Mouse (Mus musculus) forelimb bud, embryonic 11.5 days (tissue): ENCODE data around the gene Spag9.

Experiments used
- DNase-seq: peaks from one replicate; pipeline ENCODE4 v3.0.0-alpha.2; 2012; ENCODE audit warnings: low read depth, low spot score

Spag9 gene

DNA sequence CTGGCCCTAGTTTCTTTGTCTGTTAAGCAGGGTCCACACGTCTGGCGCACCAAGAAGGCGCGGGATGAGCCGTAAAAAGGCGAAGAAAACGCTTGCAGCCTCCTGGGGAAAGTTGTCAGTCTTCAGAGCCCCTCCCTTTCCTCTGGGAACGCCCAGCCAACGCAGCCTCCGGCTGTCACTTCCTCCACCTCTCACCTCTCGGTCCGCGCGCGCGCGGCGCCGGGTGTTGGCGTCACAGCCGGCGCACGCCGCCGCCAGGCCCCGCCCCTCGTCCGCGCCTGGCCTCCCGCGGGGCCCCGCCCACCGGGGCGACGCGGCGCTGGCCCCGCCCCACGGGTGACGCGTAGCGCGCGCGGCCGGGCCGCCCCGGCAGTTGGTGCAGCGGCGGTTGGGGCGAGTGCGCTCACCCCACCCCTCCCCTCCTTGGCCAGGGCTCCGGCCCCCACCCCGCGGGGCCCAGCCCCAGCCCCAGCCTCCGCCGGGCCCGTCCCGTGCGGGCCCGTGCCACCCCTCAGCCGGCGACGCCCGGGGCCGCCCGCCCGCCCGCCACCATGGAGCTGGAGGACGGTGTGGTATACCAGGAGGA lies at the start of gene Spag9:
TSS of gene Spag9 (plus strand) at position 372 of the 586 bp plus-strand sequence.
- DNase-seq, result peak; percentile 95

DNA sequence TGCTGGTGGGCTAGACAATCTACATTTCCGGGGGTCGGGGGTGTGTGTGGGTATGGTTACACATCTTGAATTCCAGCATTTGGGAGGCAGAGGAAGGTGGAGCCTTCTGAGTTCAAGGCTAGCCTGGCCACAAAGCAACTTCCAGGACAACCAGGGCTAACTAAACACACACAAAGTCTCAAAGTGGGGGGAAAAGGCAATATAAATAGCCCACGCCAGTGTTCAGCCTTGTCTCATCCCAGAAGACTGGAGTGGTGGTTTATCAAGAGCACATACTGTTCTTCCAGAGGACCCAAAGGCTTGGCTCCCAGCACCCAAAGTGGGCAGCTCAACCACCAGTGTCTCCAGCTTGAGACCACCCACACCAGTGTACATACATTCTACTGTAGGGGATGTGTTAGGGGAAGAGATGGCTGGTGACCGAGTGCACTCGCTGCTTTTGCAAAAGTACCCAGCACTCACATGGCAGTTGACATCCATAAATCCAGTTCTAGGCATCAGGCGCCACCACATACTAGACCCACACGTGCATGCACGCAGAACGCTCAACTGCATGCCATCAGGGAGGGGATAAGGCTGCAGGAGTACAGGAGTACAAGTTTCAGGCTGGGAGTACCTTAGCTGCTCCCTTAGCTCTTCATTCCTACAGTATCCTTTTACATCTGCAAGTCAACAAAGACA lies 46.9 kb upstream of the Spag9 start:
- DNase-seq, result no peak

DNA sequence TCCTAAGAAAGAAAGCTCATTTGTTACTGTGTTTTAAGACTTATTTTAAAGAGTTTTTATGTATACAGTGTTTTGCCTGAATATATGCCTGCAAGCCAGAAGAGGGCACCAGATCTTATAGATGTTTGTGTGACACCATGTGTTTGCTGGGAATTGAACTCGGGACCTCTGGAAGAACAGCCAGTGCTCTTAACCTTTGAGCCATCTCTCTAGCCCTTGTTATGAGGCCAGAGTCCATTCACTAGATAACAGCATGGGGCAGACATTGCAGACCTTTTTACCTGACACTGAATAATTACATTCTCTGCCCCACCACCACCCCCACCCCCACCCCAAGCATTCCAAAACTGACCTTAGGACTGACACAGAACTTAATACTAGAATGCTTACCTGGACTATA lies 45.8 kb upstream of the Spag9 start:
- DNase-seq, result no peak

DNA sequence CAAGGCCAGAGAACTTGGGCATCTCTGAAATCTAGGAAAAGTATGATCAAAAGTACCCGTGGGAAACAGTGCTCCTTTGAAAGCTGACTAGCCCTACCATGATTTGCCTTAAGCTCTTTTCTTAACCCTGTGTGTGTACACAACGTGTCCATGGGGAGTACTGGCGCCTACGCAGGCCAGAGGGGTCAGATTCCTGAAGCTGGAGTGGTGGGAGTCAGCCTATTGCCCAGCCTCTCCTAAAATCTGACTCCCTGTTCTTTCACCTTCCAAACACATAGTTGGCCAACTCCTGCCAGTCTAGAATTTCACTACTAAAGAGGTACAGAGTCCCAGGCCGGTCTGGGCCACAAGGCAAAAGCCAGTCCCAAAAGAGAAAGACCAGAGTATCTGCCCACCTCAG lies 43.5 kb upstream of the Spag9 start:
- DNase-seq, result no peak

DNA sequence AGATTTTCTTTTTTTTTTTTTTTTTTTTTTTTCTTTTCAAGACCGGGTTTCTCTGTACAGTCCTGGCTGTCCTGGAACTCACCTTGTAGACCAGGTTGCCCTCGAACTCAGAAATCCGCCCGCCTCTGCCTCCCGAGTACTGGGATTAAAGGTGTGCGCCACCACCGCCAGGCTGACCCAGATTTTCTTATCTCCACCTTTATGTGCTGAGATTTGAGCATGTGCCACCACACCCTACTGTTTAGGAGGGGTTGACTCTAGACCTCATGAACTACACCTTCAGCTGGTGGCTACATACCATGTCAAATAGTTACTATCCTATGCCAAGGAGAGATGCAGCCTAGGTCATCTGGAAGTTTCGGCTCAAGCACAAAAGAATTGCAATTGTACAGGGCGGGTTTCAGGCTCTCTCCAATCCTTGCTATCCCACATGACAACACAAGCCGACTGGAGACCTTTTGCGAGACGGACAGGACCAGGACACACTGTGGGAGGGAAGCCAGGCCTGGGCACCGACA lies 41.1 kb upstream of the Spag9 start:
- no peak for DNase-seq

DNA sequence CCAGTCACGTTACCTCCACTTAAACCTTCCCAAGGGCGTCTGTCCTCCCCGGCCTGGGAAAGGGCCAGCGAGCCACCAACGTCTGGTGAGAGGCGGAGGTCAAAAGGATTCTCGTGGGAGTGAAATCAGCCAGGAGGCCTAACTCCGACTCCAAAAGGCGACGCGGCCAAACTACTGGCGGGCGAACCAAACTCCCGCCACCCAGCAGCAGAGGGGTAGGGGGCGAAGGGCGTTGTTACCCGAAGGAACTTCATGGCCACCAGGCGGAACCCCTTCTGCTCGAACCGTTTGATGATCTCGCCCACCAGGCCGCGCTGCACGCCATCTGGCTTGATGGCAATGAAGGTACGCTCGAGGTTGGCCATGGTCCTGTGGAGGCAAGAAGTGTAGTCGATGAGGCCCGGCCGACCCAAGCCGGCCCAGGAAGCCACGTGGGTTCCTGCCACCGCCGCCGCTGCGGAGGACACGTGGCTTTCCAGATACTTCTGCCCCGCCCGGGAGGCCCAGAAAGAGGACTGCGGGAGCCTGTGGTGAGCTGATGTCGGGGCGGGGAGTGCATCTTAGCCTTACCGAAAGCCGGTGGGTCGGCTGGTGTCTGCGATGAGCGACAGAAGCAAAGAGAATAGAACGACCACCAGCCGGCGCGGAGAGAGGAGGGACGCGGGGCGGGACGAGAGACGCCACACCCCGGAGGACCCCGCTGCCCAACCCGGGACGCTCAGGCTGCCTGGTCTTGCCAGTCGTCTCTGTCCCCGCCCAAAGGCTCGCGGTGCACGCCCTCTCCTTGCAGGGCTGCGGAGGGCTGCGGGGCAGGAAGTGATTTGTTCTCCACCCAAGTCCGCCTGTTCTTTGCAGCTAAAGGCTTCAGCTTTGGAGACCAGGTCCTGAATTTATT lies 40.4 kb upstream of the Spag9 start:
- peak; percentile 88 for DNase-seq

DNA sequence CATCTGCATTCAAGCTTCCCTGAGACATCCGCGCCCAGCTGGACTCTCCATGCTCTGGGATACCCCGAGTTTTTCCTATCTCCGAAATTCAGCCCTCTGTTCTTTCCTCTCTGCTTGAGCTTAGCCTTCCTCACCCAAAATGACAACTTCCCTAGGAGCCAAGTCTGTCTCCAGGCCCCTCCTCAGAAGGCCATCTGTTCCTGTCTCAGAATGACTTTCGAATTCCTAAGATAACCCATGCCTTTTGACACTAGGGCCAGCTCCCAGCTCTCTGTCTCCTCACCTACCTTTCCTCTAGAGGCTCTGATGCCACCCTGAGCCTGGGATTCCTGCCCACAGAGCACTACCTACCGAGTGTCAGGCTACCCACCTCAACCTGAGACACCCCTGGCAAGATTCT lies 39.7 kb upstream of the Spag9 start, which contains the start of gene Nme2:
TSS of gene Nme2 (minus strand) at position 101 of the 400 bp plus-strand sequence.
- DNase-seq, result no peak

DNA sequence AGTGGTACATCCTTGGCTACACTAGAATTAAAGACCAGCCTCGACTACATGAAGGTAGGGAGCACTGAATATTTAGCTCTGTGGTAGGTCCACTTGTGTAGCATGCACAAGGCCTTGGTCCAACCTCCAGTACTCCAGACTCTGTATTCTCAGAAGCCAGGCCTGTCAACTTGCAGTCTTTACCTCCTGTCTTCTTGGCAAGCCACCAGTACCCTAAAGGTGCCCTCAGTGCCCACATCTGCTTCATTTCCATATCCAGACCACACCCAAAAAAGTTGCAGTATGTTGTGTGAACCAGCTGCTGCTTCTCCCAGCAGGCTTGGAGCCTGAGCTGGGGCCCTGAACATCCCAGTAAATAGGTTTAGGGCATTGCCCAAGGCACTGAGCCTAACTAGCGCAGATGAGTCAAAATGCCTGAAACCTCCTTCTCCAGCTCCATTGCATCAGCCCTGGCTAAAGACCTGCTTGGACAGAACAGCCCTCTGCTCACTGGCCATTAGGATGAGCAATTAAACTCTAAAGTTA lies 38.8 kb upstream of the Spag9 start:
- DNase-seq, result no peak

DNA sequence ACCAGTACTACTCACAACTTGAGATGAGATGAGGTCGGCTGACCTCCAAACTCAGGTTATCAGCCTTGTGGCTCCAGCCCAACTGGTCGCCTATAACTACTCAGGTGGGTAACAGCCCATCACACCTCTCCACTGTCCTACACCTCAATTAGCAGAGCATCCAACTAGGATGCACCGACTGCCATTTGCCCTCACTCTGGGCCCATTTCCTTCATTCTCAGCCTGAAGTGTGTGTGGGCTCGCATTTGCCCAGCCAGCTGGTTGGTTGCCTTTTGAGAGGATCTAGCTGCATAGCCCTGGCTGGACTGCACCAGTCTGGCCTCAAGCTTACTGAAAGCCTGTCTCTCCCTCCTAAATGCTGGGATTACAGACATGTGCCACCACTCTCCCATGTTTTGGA lies 38.1 kb upstream of the Spag9 start:
- no peak for DNase-seq

DNA sequence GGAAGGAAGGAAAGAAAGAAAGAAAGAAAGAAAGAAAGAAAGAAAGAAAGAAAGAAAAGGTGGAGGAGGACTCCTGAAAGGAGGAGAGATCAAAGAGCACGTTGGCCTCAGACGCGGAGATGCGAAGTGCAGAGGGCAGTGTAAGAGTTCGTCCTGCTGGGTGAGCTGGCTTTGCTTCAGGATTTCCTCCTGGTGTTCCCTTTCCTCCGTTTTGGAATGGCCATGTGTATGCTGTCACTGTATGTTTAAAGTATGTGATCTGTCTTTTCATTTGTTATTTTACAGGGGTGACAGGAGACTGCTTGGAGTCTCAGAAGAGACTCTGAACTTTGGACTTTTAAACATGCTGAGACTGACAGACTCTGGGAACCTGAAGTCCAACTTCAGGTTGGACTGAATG lies 34.4 kb upstream of the Spag9 start:
- DNase-seq, result no peak

DNA sequence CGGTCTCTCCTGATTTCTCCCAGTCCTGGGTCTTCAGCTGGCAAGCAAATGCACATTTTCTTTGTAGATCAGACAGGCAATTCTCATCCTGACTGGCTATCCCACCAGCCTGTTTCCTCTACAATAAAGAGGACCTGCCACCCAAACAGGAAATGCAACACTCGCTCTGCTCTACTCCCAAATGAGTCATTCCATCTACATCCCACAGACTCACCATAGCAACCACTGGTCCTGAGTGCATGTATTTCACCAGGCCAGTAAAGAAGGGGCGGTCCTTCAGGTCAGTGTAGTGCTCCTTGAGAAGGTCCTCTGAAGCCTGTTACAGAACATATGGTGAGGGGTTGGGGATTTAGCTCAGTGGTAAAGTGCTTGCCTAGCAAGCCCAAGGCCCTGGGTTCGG lies 32.9 kb upstream of the Spag9 start:
- DNase-seq, result no peak

DNA sequence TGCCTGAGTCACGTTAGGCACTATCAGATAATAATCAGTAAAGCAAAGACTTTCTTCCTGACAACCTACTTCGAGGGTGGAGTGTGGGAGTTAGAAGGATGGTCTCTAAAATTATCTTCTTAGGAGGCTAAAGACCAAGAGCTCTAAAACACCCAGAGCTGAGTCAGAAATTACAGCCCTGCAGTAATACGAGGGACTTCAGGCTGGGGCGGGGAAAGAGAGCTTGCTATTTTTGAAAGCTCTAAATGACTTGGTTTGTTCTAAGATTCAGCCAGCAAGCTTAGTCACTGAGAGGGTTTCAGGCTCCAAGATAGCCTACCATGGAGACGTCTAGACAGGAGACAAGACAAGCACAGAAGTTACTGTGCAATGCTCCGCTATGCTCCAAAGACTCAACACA lies 30.5 kb upstream of the Spag9 start:
- DNase-seq, result no peak

DNA sequence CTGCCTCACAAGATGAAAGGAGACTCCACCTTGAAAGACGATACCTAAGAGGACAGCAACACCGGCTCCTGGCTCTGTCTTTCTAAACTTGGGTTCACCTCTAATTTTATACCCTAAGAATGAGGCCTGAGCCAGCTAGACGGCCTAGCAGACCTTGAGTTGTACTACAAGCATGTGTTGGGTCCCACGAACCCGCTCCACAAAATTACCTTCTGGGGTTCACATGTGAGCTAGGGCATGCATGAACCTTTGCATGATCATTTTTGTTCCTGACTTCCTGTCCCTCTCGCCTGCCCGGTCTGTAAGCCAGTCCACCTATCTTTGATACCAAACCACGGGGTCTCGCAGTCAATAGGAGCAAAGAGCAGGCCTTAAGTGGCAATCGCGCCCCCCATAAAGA lies 28.5 kb upstream of the Spag9 start:
- no peak for DNase-seq

DNA sequence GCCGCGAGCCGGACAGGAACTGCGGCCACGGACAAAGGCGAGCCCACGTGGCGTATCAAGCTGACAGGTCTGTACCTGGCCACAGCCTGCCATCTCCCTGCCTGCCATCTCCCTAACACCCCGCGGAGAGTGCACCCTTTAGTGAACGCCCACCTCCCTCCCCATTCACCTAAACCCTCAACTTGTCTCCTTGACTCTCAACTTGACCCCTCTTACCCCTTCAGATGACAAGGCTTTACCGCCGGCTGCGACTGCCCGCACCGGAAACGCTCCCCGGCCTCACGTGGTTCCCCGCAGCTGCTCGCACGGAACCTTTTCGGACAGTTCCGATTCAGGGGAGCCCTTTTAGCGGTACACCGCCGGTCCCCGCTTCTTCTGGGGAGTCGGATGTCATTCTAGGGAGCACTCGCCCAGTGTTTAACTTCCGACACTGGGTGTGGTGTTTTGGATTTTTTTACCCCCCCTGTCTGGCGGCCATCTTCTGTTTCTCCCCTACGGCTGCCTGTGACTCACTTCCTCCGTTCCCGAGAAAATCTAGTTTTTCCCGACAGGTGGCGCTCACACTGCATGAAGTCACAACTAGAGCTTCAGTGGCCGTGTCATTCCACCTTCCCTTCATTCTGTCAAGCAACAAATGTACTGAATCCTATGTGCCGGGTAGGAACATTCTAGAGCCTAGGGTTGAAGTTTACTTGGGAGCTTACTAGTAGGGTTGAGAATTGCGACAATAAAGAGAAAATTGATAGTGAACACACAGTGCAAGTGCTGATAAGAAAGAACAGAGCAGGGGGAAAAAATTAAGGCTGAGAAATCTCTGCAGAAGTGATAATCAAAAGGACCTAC lies 27.7 kb upstream of the Spag9 start, which contains the start of the genes Gm20390 and Nme1:
TSS of gene Gm20390 (minus strand) at position 289 of the 843 bp plus-strand sequence.
TSS of gene Nme1 (minus strand) at position 517 of the 843 bp plus-strand sequence.
- DNase-seq, result peak; percentile 97

DNA sequence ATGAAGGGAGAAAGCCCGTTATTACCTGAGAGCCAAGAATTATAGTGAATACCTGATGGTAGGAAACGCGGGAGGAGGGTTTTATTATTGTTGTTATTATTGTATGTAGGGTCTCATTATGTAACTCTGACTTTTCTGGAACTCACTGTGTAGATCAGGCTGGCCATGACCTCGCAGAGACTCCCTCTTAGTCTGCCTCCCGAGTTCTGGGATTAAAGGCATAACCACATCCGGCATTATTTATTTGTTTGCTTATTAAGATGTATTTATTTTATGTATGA lies 27.1 kb upstream of the Spag9 start:
- DNase-seq, result no peak

DNA sequence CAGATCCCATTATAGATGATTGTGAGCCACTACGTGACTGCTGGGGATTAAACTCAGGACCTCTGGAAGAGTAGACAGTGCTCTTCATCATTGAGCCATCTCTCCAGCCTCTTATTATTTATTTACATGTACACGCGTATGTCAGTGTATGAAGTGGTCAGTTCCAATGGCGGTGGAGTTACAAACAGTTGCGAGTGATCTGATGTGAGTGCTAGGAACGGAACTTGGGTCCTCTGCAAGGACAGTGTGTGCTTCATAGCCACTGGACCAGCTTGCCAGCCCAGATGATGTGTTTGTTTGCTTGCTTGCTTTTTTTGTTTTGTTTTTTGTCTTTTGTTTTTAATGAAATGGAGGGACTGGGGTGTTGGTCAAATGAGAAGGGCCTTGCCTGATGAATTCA lies 26.7 kb upstream of the Spag9 start:
- DNase-seq, result no peak

DNA sequence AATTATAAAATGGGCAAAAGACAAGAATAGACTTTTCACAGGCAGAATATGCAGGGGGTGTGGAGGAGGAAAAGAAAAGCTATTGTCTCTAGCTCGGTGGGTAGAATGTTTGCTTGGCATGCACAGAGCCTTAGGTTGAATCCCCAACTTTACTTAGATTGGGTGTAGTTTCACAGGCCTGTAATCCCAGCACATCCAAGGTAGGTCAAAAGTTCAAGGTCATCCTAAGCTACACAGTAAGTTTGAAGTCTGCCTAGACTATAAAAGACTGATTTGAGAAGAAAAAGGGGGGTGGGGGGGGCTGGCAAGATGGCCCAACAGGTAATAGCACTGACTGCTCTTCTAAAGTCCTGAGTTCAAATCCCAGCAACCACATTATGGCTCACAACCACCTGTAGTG lies 26.1 kb upstream of the Spag9 start:
- no peak for DNase-seq

DNA sequence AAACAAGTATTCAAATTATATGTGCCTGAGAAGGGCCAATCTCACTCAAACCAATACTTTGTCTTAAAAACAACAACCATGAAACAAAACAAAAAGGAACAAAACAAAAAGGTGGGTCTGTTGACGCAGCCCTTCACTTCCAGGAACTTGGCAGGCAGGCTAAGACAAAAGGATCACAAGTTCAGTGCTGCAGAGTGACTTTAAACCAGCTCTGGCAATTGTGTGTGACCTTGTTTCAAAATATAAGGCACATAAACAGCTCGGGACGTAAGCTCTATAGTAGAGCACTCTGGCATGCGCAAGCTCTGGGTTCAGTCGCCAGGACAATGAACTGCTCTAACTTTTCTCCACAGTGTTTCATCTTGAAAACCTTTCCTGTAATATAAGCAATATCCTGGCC lies 22.9 kb upstream of the Spag9 start:
- no peak for DNase-seq

DNA sequence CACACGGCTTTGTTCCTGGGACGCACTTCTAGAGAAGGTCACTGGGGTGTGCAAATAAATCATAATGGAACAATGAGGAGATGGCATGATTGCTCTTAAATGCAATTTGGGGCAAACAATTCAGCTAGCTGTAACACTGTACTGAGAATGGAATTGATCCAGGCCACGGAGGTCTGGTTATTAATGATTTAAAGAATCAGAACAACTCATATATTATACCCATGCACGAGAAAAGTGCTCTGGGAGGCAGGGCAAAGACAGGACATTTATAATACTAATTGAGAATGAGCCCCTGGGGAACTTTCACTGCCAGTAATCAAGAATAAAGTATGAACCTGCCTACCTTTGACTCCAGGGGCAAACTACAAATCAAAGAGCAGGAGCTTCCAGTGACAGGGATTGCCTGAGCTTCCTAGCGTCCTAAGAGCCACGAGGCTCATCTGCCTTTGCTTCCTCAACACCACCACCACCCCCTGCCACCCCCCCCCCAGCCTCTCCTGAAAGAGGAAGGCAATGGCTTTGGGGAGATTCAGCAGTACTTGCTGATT lies 16.3 kb upstream of the Spag9 start:
- DNase-seq, result no peak

DNA sequence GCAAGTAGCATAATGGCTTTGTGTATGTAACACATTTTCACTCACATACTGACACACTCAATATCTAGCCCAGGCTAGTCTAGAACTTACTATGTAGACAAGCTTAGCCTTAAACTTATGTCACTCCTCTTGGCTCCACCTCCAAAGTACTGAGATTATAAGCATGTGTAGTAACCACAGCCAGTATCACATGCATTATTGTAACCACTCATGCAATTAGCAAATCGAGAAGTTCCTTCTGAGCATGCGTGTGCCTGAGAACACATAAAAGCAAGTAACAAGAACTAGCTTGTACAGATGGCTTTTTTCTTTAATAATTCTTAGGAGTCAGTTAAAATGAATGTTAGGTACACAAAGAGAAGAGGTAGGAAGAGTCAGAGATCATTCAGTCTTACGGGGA lies 11.3 kb upstream of the Spag9 start:
- DNase-seq, result no peak

DNA sequence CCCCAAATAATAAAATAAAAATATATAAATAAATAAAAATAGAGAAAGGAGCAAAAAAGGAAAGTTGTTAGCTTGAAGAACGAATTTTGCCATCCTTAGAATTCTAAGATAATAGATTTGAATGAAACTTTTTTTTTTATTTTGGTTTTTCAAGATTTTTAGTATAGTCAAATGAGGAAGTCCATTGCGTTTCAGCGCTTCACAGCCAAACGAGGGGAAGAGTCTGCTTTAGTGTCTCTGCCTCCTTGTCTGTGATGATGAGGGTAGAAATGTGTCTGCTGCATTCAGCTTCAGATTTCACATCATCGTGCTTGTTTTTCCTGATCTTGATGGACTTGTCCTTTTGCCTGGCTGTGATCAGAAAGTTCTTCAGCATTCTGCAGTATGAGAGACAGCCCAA lies 10.6 kb upstream of the Spag9 start:
- no peak for DNase-seq
